Mouse (Mus musculus): ENCODE results near the gene Cyp2b19. TPM values are rescaled to one million over a fixed set of nuclear protein-coding genes. Genes with fewer than 3 reads are reported as not detected.
"Not testable (repeated sequence)": the region's sequence is repeated elsewhere in the genome, so short reads cannot be mapped to it uniquely, and the experiment has no call there.

The Cyp2b19 gene
- polyA plus RNA-seq, 1 experiment from 2014 or later = not detected

- DNase-seq (ENCODE audit: low spot score) = no peak
- no peak overlapping the region for H3K4me2 ChIP-seq (ENCODE audit: low read depth)
- 53% methylated on average over 2 of the region's 2 CpGs for WGBS
These were observed 20.9 kb downstream of the Cyp2b19 start for GRCm38 (mm10) chr7:26777806-26778205.

DNA sequence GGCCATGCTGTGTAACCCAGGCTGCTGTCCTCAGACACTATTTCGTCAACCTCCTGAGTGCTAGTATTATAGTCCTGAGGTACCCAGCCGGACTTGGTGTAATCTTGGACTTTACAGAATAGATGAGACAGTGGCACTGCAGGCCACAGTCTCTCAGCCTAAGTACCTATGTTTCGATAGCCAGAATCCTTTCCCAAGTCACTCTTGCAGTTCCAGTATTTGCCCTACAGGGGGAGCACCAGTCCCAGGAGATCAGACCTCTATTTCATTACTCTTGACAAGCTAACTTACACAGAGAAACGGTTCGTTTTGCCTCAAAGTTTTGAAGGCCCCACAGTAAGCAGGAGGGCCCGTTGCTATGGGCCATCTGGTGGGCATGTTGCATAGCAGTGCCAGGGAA is 21.5 kb downstream of the Cyp2b19 start:
- Histone ChIP-seq H3K27ac (ENCODE audit: low read depth, low read length) (no peak overlapping the region), H3K4me2 (ENCODE audit: low read depth) (no peak overlapping the region), H3K27me3 (ENCODE audit: control insufficient read depth, insufficient read depth, low read length) (no peaks in the 10 kb centered on the region), H3K9ac (ENCODE audit: low read length) (no peak overlapping the region), H3K4me3 (ENCODE audit: low read depth, low read length) (no peak overlapping the region), H3K4me1 (ENCODE audit: control insufficient read depth, insufficient read depth, low read length) (no peaks in the 10 kb centered on the region), H3K36me3 (ENCODE audit: control insufficient read depth, insufficient read depth, low read length) (no peaks in the 10 kb centered on the region), H3K9me3 (ENCODE audit: control insufficient read depth, low read length) (no peaks in the 10 kb centered on the region)
- no peak for ATAC-seq (ENCODE audit: insufficient read depth, low FRiP score, low TSS enrichment)
- 45% methylated on average over 6 of the region's 6 CpGs for WGBS
- DNase-seq (ENCODE audit: low spot score) = peak; percentile 21

More at GRCm38 (mm10) chr7:26777806-26778205, 20.9 kb downstream of the Cyp2b19 start:
- no peak overlapping the region for H3K27ac ChIP-seq (ENCODE audit: low read depth, low read length)
- H3K4me3 ChIP-seq (ENCODE audit: low read depth, low read length) = no peak overlapping the region
- no peaks in the 10 kb centered on the region for H3K27me3 ChIP-seq (ENCODE audit: control insufficient read depth, insufficient read depth, low read length)
- no peak overlapping the region for H3K9ac ChIP-seq (ENCODE audit: low read length)
- H3K9me3 ChIP-seq (ENCODE audit: control insufficient read depth, low read length) = no peaks in the 10 kb centered on the region
- no peaks in the 10 kb centered on the region for H3K36me3 ChIP-seq (ENCODE audit: control insufficient read depth, insufficient read depth, low read length)
- no peaks in the 10 kb centered on the region for H3K4me1 ChIP-seq (ENCODE audit: control insufficient read depth, insufficient read depth, low read length)
- ATAC-seq (ENCODE audit: insufficient read depth, low FRiP score, low TSS enrichment) = no peak

GRCm38 (mm10) chr7:26779799-26780416 is 23.0 kb downstream of the Cyp2b19 start:
- Histone ChIP-seq H3K4me3 (ENCODE audit: low read depth, low read length) (no peak overlapping the region), H3K27ac (ENCODE audit: low read depth, low read length) (no peak overlapping the region), H3K9me3 (ENCODE audit: control insufficient read depth, low read length) (no peaks in the 10 kb centered on the region), H3K27me3 (ENCODE audit: control insufficient read depth, insufficient read depth, low read length) (no peaks in the 10 kb centered on the region), H3K36me3 (ENCODE audit: control insufficient read depth, insufficient read depth, low read length) (no peaks in the 10 kb centered on the region), H3K4me2 (ENCODE audit: low read depth) (no peak overlapping the region), H3K9ac (ENCODE audit: low read length) (no peak overlapping the region), H3K4me1 (ENCODE audit: control insufficient read depth, insufficient read depth, low read length) (no peaks in the 10 kb centered on the region)
- peak; percentile 85 for ATAC-seq (ENCODE audit: insufficient read depth, low FRiP score, low TSS enrichment)
- WGBS = 87% methylated on average over 5 of the region's 5 CpGs
- DNase-seq (ENCODE audit: low spot score) = no peak

DNA sequence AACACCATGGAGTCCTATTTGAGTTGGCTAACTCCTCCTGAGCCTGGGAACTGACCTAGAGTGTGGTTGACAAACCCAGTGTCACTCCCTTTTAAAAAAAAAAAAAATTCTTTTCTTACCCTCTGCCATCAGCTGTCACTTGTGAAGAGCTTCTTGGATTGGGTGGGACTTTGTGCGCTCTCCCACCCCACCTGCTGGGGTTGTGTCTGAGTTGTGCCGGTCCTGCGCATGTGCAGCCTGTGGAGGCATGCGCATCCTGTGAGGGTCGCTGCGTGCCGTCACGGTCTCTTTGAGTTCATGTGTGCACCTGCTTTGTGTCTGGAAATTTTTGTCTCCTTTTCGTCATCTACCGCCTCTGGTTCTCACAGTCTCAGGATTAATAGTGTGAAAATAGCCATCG is 23.6 kb downstream of the Cyp2b19 start:
- no peak overlapping the region for H3K9ac ChIP-seq (ENCODE audit: low read length)
- no peak overlapping the region for H3K27ac ChIP-seq (ENCODE audit: low read depth, low read length)
- H3K4me2 ChIP-seq (ENCODE audit: low read depth) = no peak overlapping the region
- no peaks in the 10 kb centered on the region for H3K9me3 ChIP-seq (ENCODE audit: control insufficient read depth, low read length)
- peak; percentile 36 for DNase-seq (ENCODE audit: low spot score)
- ATAC-seq (ENCODE audit: insufficient read depth, low FRiP score, low TSS enrichment) = 0 out of 2 replicates have a peak, but pooled peaks have one; percentile 35
- H3K36me3 ChIP-seq (ENCODE audit: control insufficient read depth, insufficient read depth, low read length) = no peaks in the 10 kb centered on the region
- H3K4me3 ChIP-seq (ENCODE audit: low read depth, low read length) = no peak overlapping the region
- no peaks in the 10 kb centered on the region for H3K27me3 ChIP-seq (ENCODE audit: control insufficient read depth, insufficient read depth, low read length)
- no peaks in the 10 kb centered on the region for H3K4me1 ChIP-seq (ENCODE audit: control insufficient read depth, insufficient read depth, low read length)
- 5% methylated on average over 11 of the region's 11 CpGs for WGBS

DNA sequence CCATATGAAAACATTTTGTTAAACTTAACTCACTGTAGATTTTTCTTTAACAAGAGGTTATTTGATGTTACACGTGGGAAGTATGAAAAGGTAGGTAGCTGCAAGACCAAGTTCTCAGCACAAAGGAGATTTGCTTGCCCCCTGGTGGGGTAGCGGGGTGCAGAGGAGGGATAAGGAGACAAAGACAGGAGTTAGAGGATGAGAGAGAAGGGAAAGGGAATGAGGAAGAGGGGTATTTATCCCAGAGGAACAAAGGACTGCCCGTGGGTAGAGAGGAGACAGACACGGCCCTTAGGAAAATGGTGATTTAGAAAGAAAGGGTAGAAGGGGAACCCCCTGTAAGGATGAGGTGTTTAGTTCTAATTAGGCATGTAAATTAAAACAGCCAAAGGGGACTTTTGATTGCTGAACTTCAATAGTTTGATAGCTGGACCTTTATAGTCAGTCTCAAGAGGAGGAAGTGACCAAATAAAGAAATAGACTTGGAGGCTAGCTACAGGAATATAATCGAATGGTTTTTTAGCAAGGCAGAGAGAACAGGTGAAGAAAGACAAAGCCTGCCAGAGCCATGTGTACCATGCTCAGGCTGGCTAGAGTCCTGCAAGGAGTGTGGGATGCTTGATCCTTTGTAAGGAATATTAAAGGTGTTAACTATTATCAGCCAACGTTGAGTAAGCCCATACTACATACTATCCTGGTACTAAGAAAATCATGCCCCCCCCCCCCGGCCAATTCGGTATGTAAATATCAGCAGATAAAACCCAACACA is 24.2 kb downstream of the Cyp2b19 start:
- no peaks in the 10 kb centered on the region for H3K27me3 ChIP-seq (ENCODE audit: control insufficient read depth, insufficient read depth, low read length)
- ATAC-seq (ENCODE audit: insufficient read depth, low FRiP score, low TSS enrichment) (no peak), DNase-seq (ENCODE audit: low spot score) (no peak)
- H3K4me1 ChIP-seq (ENCODE audit: control insufficient read depth, insufficient read depth, low read length) = no peaks in the 10 kb centered on the region
- no peaks in the 10 kb centered on the region for H3K9me3 ChIP-seq (ENCODE audit: control insufficient read depth, low read length)
- no peak overlapping the region for H3K4me3 ChIP-seq (ENCODE audit: low read depth, low read length)
- H3K27ac ChIP-seq (ENCODE audit: low read depth, low read length) = no peak overlapping the region
- H3K9ac ChIP-seq (ENCODE audit: low read length) = no peak overlapping the region
- 22% methylated on average over 8 of the region's 8 CpGs for WGBS
- H3K36me3 ChIP-seq (ENCODE audit: control insufficient read depth, insufficient read depth, low read length) = no peaks in the 10 kb centered on the region
- H3K4me2 ChIP-seq (ENCODE audit: low read depth) = no peak overlapping the region

GRCm38 (mm10) chr7:26781767-26782131 is 24.8 kb downstream of the Cyp2b19 start:
- no peak for ATAC-seq (ENCODE audit: insufficient read depth, low FRiP score, low TSS enrichment)
- Histone ChIP-seq H3K9me3 (ENCODE audit: control insufficient read depth, low read length) (no peaks in the 10 kb centered on the region), H3K9ac (ENCODE audit: low read length) (no peak overlapping the region), H3K4me3 (ENCODE audit: low read depth, low read length) (no peak overlapping the region), H3K36me3 (ENCODE audit: control insufficient read depth, insufficient read depth, low read length) (no peaks in the 10 kb centered on the region), H3K27ac (ENCODE audit: low read depth, low read length) (no peak overlapping the region), H3K27me3 (ENCODE audit: control insufficient read depth, insufficient read depth, low read length) (no peaks in the 10 kb centered on the region), H3K4me1 (ENCODE audit: control insufficient read depth, insufficient read depth, low read length) (no peaks in the 10 kb centered on the region), H3K4me2 (ENCODE audit: low read depth) (no peak overlapping the region)
- 25% methylated on average over 6 of the region's 8 CpGs for WGBS
- no peak for DNase-seq (ENCODE audit: low spot score)

- WGBS = 82% methylated on average over 5 of the region's 5 CpGs
- H3K4me3 ChIP-seq (ENCODE audit: low read depth, low read length) = no peak overlapping the region
- no peak for ATAC-seq (ENCODE audit: insufficient read depth, low FRiP score, low TSS enrichment)
- no peak overlapping the region for H3K27ac ChIP-seq (ENCODE audit: low read depth, low read length)
- H3K4me2 ChIP-seq (ENCODE audit: low read depth) = no peak overlapping the region
- no peak for DNase-seq (ENCODE audit: low spot score)
- no peaks in the 10 kb centered on the region for H3K27me3 ChIP-seq (ENCODE audit: control insufficient read depth, insufficient read depth, low read length)
- no peaks in the 10 kb centered on the region for H3K36me3 ChIP-seq (ENCODE audit: control insufficient read depth, insufficient read depth, low read length)
- H3K9me3 ChIP-seq (ENCODE audit: control insufficient read depth, low read length) = no peaks in the 10 kb centered on the region
- no peaks in the 10 kb centered on the region for H3K4me1 ChIP-seq (ENCODE audit: control insufficient read depth, insufficient read depth, low read length)
- no peak overlapping the region for H3K9ac ChIP-seq (ENCODE audit: low read length)
These were observed 26.2 kb downstream of the Cyp2b19 start for GRCm38 (mm10) chr7:26783163-26783562.

DNA sequence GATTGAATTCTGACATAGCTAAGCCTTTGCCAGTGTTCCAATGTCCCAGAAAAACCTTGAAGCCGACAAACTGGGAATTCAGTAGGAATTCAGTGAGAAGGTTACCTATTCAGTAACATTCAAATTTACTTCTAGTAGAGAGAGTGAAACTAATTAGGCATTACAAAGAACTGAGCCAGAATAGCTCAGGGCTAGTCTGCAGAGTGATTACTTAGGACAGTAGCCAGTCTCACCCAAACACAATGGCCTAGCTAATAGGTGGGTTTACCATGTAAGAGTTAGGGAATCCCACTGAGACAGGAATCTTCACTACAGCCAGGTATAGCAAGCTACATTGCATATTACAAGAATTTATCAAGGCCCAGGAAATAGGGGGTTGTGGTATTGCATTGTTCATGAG is 29.1 kb downstream of the Cyp2b19 start:
- not testable (repeated sequence) for H3K27ac ChIP-seq (ENCODE audit: low read depth, low read length); H3K4me2 ChIP-seq (ENCODE audit: low read depth); H3K27me3 ChIP-seq (ENCODE audit: control insufficient read depth, insufficient read depth, low read length); ATAC-seq (ENCODE audit: insufficient read depth, low FRiP score, low TSS enrichment); H3K4me1 ChIP-seq (ENCODE audit: control insufficient read depth, insufficient read depth, low read length); H3K36me3 ChIP-seq (ENCODE audit: control insufficient read depth, insufficient read depth, low read length); DNase-seq (ENCODE audit: low spot score); H3K9me3 ChIP-seq (ENCODE audit: control insufficient read depth, low read length); H3K9ac ChIP-seq (ENCODE audit: low read length); H3K4me3 ChIP-seq (ENCODE audit: low read depth, low read length)
- WGBS = 56% methylated on average over 1 of the region's 1 CpGs

DNA sequence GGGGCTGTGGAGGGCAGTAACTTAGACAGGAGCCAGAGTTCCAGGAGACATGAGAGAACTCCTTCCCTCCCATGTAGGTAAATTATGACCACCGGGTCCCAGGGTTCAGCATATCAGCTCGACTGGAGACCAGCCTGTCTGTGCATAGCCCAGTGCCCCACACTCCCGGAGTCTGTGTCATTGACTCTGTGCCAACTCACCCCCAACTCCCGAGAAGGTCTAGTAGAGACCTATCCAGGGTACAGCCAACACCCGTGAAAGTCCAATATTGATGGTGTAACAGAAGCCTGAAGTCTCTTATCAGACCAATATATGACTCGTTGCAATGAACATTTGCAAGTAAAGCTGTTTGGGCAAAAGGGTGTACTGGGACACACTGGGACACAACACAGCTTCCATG is 33.0 kb downstream of the Cyp2b19 start:
- DNase-seq (ENCODE audit: low spot score) = no peak
- H3K9ac ChIP-seq (ENCODE audit: low read length) = no peak overlapping the region
- H3K27me3 ChIP-seq (ENCODE audit: control insufficient read depth, insufficient read depth, low read length) = no peaks in the 10 kb centered on the region
- H3K27ac ChIP-seq (ENCODE audit: low read depth, low read length) = no peak overlapping the region
- no peak overlapping the region for H3K4me2 ChIP-seq (ENCODE audit: low read depth)
- no peak for ATAC-seq (ENCODE audit: insufficient read depth, low FRiP score, low TSS enrichment)
- H3K4me1 ChIP-seq (ENCODE audit: control insufficient read depth, insufficient read depth, low read length) = no peaks in the 10 kb centered on the region
- H3K4me3 ChIP-seq (ENCODE audit: low read depth, low read length) = no peak overlapping the region
- H3K36me3 ChIP-seq (ENCODE audit: control insufficient read depth, insufficient read depth, low read length) = no peaks in the 10 kb centered on the region
- WGBS = 83% methylated on average over 6 of the region's 6 CpGs
- no peaks in the 10 kb centered on the region for H3K9me3 ChIP-seq (ENCODE audit: control insufficient read depth, low read length)
